Comparison of ENCODE assay signal across 19 mouse cellular contexts in genomic region chr3:31495287-31495686, GRCm38 (mm10).
"Had no signal": no experiment of that assay in that cellular context is flagged by ENCODE, and none has a peak within 500 bp of the region (broad histone marks: within the 10 kb centered on the region; RNA-seq: fewer than 3 reads in every experiment).

No protein-coding gene starts in this region.

- ATAC-seq: intestine, postnatal 0 days; liver, postnatal 0 days; midbrain, embryonic 13.5 days; midbrain, embryonic 16.5 days had no signal

- H3K27ac ChIP-seq: kidney, postnatal 0 days; limb, embryonic 12.5 days; limb, embryonic 15.5 days; liver, embryonic 14.5 days; midbrain, embryonic 10.5 days; midbrain, embryonic 13.5 days; neural tube, embryonic 13.5 days had no signal

- H3K4me1 ChIP-seq: limb, embryonic 12.5 days; limb, embryonic 15.5 days; megakaryocyte, embryonic 14.5 days; midbrain, embryonic 10.5 days; midbrain, embryonic 13.5 days; neural tube, embryonic 13.5 days had no signal

- DNase-seq: left cerebral cortex, postnatal 4 days; liver, postnatal 0 days; lung, embryonic 14.5 days; lung, postnatal 10 days; lung, postnatal 36 days; thymus, adult 2 months; thymus, postnatal 14 days; thymus, postnatal 4 days had no signal

- H3K4me3 ChIP-seq: limb, embryonic 12.5 days; limb, embryonic 15.5 days; megakaryocyte, embryonic 14.5 days; midbrain, embryonic 10.5 days; midbrain, embryonic 13.5 days; myocyte; neural tube, embryonic 13.5 days had no signal
